Mouse (Mus musculus): Measurements from ENCODE around the gene Vmn1r104. TPM values are rescaled to one million over a fixed set of nuclear protein-coding genes. Genes with fewer than 3 reads are reported as not detected.
"Not testable (repeated sequence)": the region's sequence is repeated elsewhere in the genome, so short reads cannot be mapped to it uniquely, and the experiment has no call there.

Vmn1r104 gene
- not detected in 2 replicates for polyA plus RNA-seq (2015; fragmentation: Nextera tagmentation; extraction: Ambion mirVana)

DNA sequence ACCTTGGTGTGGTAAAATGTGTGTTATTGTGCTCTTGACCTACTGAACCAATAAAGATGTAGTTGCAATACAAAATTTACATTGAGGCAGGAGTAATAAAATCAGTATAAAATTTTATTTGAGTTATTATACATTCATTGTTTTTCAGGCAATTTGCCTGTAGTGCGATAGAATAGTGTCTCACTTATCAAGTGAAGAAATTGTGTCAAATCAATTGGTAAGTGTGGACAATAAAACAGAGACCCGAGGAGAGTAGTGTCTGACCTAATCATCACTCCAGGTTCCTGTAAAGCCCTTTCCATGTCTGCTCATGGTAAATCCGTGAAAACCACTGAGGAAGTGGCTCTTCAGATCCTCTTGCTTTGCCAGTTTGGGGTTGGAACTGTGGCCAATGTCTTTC is at the start of gene Vmn1r104:
TSS of gene Vmn1r104 (plus strand) at position 301 of the 400 bp plus-strand sequence.
- not testable (repeated sequence) for H3K36me3 ChIP-seq; H3K9ac ChIP-seq; H3K4me2 ChIP-seq; H3K27ac ChIP-seq; ATAC-seq (ENCODE audit: insufficient number of reproducible peaks, insufficient read depth, low FRiP score, low TSS enrichment, low read depth); H3K27me3 ChIP-seq; H3K4me1 ChIP-seq; H3K4me3 ChIP-seq; H3K9me3 ChIP-seq
- no CpG with 5 or more reads among the region's 3 CpGs for WGBS

DNA sequence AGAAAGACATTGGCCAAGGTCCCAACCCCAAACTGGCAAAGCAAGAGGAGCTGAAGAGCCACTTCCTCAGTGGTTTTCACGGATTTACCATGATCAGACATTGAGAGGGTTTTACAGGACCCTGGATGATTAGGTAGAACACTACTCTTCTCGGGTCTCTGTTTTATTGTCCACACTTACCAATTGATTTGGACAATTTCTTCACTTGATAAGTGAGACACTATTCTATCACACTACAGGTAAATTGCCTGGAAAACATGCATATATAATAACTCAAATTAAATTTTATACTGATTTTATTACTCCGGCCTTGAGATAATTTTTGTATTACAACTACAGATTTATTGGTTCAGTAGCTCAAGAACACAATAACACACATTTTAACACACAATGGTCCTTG is 23.2 kb upstream of the Vmn1r104 start, which contains the start of gene Vmn1r103:
TSS of gene Vmn1r103 (minus strand) at position 101 of the 400 bp plus-strand sequence.
- H3K27ac ChIP-seq; ATAC-seq (ENCODE audit: insufficient number of reproducible peaks, insufficient read depth, low FRiP score, low TSS enrichment, low read depth); H3K4me2 ChIP-seq; H3K36me3 ChIP-seq; H3K4me1 ChIP-seq; H3K9me3 ChIP-seq; H3K9ac ChIP-seq; H3K27me3 ChIP-seq; H3K4me3 ChIP-seq: not testable (repeated sequence)
- 33% methylated on average over 1 of the region's 3 CpGs for WGBS

DNA sequence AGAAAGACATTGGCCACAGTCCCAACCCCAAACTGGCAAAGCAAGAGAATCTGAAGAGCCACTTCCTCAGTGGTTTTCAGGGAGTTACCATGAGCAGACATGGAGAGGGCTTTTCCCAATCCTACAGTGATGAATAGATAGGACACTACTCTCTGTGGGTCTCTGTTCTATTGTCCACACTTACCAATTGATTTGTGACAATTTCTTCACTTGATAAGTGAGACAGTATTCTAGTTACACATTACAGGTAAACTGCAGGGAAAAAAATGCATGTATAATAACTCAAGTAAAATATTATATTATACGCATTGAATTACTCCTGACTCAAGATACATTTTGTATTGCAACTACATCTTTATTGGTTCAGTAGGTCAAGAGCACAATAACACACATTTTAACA is 12.0 kb downstream of the Vmn1r104 start, which contains the start of gene Gm5726:
TSS of gene Gm5726 (minus strand) at position 101 of the 400 bp plus-strand sequence.
- H3K9me3 ChIP-seq; H3K9ac ChIP-seq; ATAC-seq (ENCODE audit: insufficient number of reproducible peaks, insufficient read depth, low FRiP score, low TSS enrichment, low read depth); H3K4me2 ChIP-seq; H3K27ac ChIP-seq; H3K4me1 ChIP-seq; H3K4me3 ChIP-seq; H3K27me3 ChIP-seq; H3K36me3 ChIP-seq: not testable (repeated sequence)
- no CpG with 5 or more reads among the region's 1 CpGs for WGBS

DNA sequence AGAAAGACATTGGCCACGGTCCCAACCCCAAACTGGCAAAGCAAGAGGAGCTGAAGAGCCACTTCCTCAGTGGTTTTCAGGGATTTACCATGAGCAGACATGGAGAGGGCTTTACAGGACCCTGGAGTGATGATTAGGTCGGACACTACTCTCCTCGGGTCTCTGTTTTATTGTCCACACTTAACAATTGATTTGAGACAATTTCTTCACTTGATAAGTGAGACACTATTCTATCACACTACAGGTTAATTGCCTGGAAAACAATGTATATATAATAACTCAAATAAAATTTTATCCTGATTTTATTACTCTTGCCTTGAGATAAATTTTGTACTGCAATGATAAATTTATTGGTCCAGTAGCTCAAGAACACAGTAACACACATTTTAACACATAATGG is 42.5 kb downstream of the Vmn1r104 start, which contains the start of gene Gm4141:
TSS of gene Gm4141 (minus strand) at position 101 of the 400 bp plus-strand sequence.
- ATAC-seq (ENCODE audit: insufficient number of reproducible peaks, insufficient read depth, low FRiP score, low TSS enrichment, low read depth); H3K27me3 ChIP-seq; H3K9ac ChIP-seq; H3K36me3 ChIP-seq; H3K4me3 ChIP-seq; H3K9me3 ChIP-seq; H3K27ac ChIP-seq; H3K4me1 ChIP-seq; H3K4me2 ChIP-seq: not testable (repeated sequence)
- no CpG with 5 or more reads among the region's 3 CpGs for WGBS

Other genes with a start within 250 kb of the Vmn1r104 start
- gene Gm4133, start 199.8 kb upstream of the Vmn1r104 start, polyA plus RNA-seq (2015; fragmentation: Nextera tagmentation; extraction: Ambion mirVana), result not detected in 2 replicates
- not detected in 2 replicates for gene Gm5728, start 158.4 kb upstream of the Vmn1r104 start, polyA plus RNA-seq (2015; fragmentation: Nextera tagmentation; extraction: Ambion mirVana)
- not detected in 2 replicates for gene Vmn1r100, start 115.9 kb upstream of the Vmn1r104 start, polyA plus RNA-seq (2015; fragmentation: Nextera tagmentation; extraction: Ambion mirVana)
- gene Vmn1r101, start 91.2 kb upstream of the Vmn1r104 start, polyA plus RNA-seq (2015; fragmentation: Nextera tagmentation; extraction: Ambion mirVana), result not detected in 2 replicates
- not detected in 2 replicates for gene Gm10670, start 58.9 kb upstream of the Vmn1r104 start, polyA plus RNA-seq (2015; fragmentation: Nextera tagmentation; extraction: Ambion mirVana)
- gene Vmn1r103, start 23.3 kb upstream of the Vmn1r104 start, polyA plus RNA-seq (2015; fragmentation: Nextera tagmentation; extraction: Ambion mirVana), result not detected in 2 replicates
- gene Gm5726, start 11.9 kb downstream of the Vmn1r104 start, polyA plus RNA-seq (2015; fragmentation: Nextera tagmentation; extraction: Ambion mirVana), result not detected in 2 replicates
- not detected in 2 replicates for gene Gm4141, start 42.4 kb downstream of the Vmn1r104 start, polyA plus RNA-seq (2015; fragmentation: Nextera tagmentation; extraction: Ambion mirVana)
- not detected in 2 replicates for gene Gm4513, start 65.2 kb downstream of the Vmn1r104 start, polyA plus RNA-seq (2015; fragmentation: Nextera tagmentation; extraction: Ambion mirVana)
- gene Vmn1r107, start 135.1 kb downstream of the Vmn1r104 start, polyA plus RNA-seq (2015; fragmentation: Nextera tagmentation; extraction: Ambion mirVana), result not detected in 2 replicates
- gene Vmn1r111, start 169.4 kb downstream of the Vmn1r104 start, polyA plus RNA-seq (2015; fragmentation: Nextera tagmentation; extraction: Ambion mirVana), result not detected in 2 replicates
- not detected in 2 replicates for gene Gm10668, start 196.8 kb downstream of the Vmn1r104 start, polyA plus RNA-seq (2015; fragmentation: Nextera tagmentation; extraction: Ambion mirVana)
- not detected in 2 replicates for gene Vmn1r112, start 237.3 kb downstream of the Vmn1r104 start, polyA plus RNA-seq (2015; fragmentation: Nextera tagmentation; extraction: Ambion mirVana)

Measured in embryonic facial prominence, embryonic 13.5 days (tissue).